Mouse (Mus musculus) heart, embryonic 10.5 days (tissue): Measurements from ENCODE around the gene H2-Ab1. TPM values are rescaled to one million over a fixed set of nuclear protein-coding genes. Genes with fewer than 3 reads are reported as not detected.

ENCODE experiments used
- polyA plus RNA-seq: library from polyadenylated mRNA; unstranded; fragments of >200 nt; fragmentation: Nextera tagmentation; extraction: Ambion mirVana; gene quantifications from 2 replicates; pipeline ENCODE4 v1.2.1, GENCODE M21; 2016

The H2-Ab1 gene
- polyA plus RNA-seq, 1 experiment from 2014 or later, result 13.2 TPM

Other genes starting within 250 kb of the H2-Ab1 start
- gene Ring1, start 233.0 kb upstream of the H2-Ab1 start, polyA plus RNA-seq, result 14.4 and 15.8 TPM in 2 replicates
- gene H2-Ke6, start 229.6 kb upstream of the H2-Ab1 start, polyA plus RNA-seq, result 32.4 and 36.4 TPM in 2 replicates
- 160 and 180 TPM in 2 replicates for gene Slc39a7, start 226.0 kb upstream of the H2-Ab1 start, polyA plus RNA-seq
- 31.4 and 40.6 TPM in 2 replicates for gene Rxrb, start 225.9 kb upstream of the H2-Ab1 start, polyA plus RNA-seq
- 0.38 and 1.0 TPM in 2 replicates for gene Col11a2, start 218.3 kb upstream of the H2-Ab1 start, polyA plus RNA-seq
- 0.62 and 0.84 TPM in 2 replicates for gene H2-Oa, start 165.3 kb upstream of the H2-Ab1 start, polyA plus RNA-seq
- 4.2 and 7.1 TPM in 2 replicates for gene H2-DMa, start 138.1 kb upstream of the H2-Ab1 start, polyA plus RNA-seq
- 77.6 and 101 TPM in 2 replicates for gene Brd2, start 135.1 kb upstream of the H2-Ab1 start, polyA plus RNA-seq
- gene H2-DMb2, start 114.4 kb upstream of the H2-Ab1 start, polyA plus RNA-seq, result 0.18 TPM in 1 of 2 replicates, not detected in the other
- gene H2-DMb1, start 104.6 kb upstream of the H2-Ab1 start, polyA plus RNA-seq, result 0.23 and 0.29 TPM in 2 replicates
- 0.84 and 1.2 TPM in 2 replicates for gene Tap1, start 70.1 kb upstream of the H2-Ab1 start, polyA plus RNA-seq
- gene Psmb9, start 69.9 kb upstream of the H2-Ab1 start, polyA plus RNA-seq, result 0.41 and 0.60 TPM in 2 replicates
- gene Psmb8, start 60.0 kb upstream of the H2-Ab1 start, polyA plus RNA-seq, result 0.86 and 0.87 TPM in 2 replicates
- 0.48 and 0.51 TPM in 2 replicates for gene Tap2, start 54.2 kb upstream of the H2-Ab1 start, polyA plus RNA-seq
- not detected in 2 replicates for gene H2-Ob, start 18.8 kb upstream of the H2-Ab1 start, polyA plus RNA-seq
- 0.11 TPM in 1 of 2 replicates, not detected in the other for gene H2-Aa, start 30.1 kb downstream of the H2-Ab1 start, polyA plus RNA-seq
- 1.4 TPM in 2 replicates for gene H2-Eb1, start 48.2 kb downstream of the H2-Ab1 start, polyA plus RNA-seq
- not detected in 2 replicates for gene H2-Eb2, start 68.0 kb downstream of the H2-Ab1 start, polyA plus RNA-seq
- 0.05 TPM in 1 of 2 replicates, not detected in the other for gene Btnl2, start 97.1 kb downstream of the H2-Ab1 start, polyA plus RNA-seq
- gene Btnl1, start 119.4 kb downstream of the H2-Ab1 start, polyA plus RNA-seq, result not detected in 2 replicates
- gene BC051142, start 141.1 kb downstream of the H2-Ab1 start, polyA plus RNA-seq, result 0.14 and 0.15 TPM in 2 replicates
- not detected in 2 replicates for gene Btnl4, start 219.6 kb downstream of the H2-Ab1 start, polyA plus RNA-seq